ENCODE assay signal across 1 mouse cellular context in the genomic region with DNA sequence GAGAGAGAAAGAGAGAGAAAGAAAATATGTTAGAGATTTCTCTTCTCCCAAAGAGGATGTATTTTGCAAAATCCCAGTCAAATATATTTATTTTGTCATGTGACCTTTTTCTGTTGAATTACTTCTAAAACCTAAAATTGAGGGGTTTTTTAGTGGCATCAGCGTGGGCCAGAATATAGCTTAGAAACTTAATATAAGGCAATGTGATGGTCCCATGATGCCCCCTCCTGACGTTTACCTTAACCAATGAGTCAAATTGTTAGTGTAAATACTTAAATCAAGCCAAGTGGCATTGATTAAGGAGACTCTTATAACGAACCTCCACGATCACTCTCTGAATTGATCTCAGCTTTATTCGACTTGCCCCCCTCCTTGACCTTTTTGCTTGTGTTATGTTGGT.
TF ChIP-seq lines count a peak whose summit lies in the region.

No protein-coding gene starts in this region.

TF ChIP-seq in CH12.LX, 34 proteins besides CTCF, POLR2A, EP300 and RAD21 (continued from another document):
- TF ChIP-seq NELFE (IDR thresholded peaks at IDR 0.05; ENCODE audit: low read depth, low read length) = no peak
- no peak for TF ChIP-seq MXI1 (IDR thresholded peaks at IDR 0.05; ENCODE audit: low read depth, low read length)
- no peak for TF ChIP-seq CHD2 (IDR thresholded peaks at IDR 0.05; ENCODE audit: low read length)
- no peak for TF ChIP-seq MAZ (IDR thresholded peaks at IDR 0.05; ENCODE audit: low read depth, low read length)
- TF ChIP-seq USF2 (conservative IDR thresholded peaks at IDR 0.05; ENCODE audit: low read depth, low read length) = no peak
- no peak for TF ChIP-seq HCFC1 (IDR thresholded peaks at IDR 0.05; ENCODE audit: low read depth, low read length)
- no peak for TF ChIP-seq SMC3 (IDR thresholded peaks at IDR 0.05; ENCODE audit: low read depth, low read length)
- no peak for TF ChIP-seq POLR2AphosphoS2 (IDR thresholded peaks at IDR 0.05; ENCODE audit: low read depth, low read length)
